Mouse (Mus musculus): ENCODE measurements at regions not wholly inside any gene's neighbourhood (a gene's known extent, or its start where the extent isn't known, plus 50 kb on each side); places are given as distances from the start of the nearest gene placed in this dataset.

DNA sequence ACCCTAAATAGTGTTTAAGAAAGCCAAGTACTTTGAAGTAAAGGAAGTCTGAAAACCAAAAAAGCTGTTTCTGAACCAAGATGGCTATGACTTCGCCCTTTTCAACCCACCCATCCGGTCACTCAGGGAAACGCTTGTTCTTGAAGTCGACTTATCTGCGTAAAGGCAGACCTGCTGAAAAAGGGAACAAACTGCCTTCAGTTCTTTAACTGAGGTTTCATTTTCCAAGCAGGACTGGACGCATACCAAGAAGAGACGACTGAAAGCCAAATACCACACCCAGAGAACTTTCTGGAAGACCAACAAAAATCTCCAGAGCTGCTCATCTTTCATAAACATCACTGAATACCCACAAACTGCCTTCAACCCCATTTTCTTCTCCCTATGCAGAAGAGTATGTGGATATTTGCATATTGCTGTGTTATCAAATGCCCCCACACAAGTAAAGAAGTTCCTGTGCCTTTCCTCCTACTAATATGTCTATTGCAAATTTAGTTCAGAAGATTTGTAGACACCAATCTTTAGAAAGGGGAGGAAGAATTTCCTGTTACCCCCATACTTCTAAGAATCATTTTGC lies 103.5 kb upstream of the Fam3c start:
- Histone ChIP-seq H3K4me1 (replicated peaks; ENCODE audit: control insufficient read depth in 2 of 2, insufficient read depth in 2 of 2, low read length in 1 of 2) (peaks cover 0 to 4% of the 10 kb centered on the region in 2 experiments; a peak in 1 of 4 replicates), H3K9ac (replicated peaks) (no peak overlapping the region), H3K36me3 (replicated peaks; ENCODE audit: control insufficient read depth, insufficient read depth, low read depth) (no peaks in the 10 kb centered on the region), H3K27me3 (ENCODE audit: control insufficient read depth, insufficient read depth, low read length) (no peaks in the 10 kb centered on the region), H3K4me2 (ENCODE audit: low read depth) (peak overlapping the region; percentile 22; the same call in 1 of the 2 replicates), H3K9me3 (ENCODE audit: control insufficient read depth, low read length) (no peaks in the 10 kb centered on the region), H3K27ac (no peak overlapping the region), H3K4me3 (ENCODE audit: insufficient read depth in 1 of 2, low read depth in 2 of 2, low read length in 2 of 2) (no peak overlapping the region)
- ATAC-seq (ENCODE audit: insufficient read depth) (no peak), DNase-seq (ENCODE audit: low read depth in 3 of 3, low spot score in 3 of 3) (no peak)
- 13% methylated on average over 7 of the region's 7 CpGs for WGBS (ENCODE audit: insufficient replicate concordance)
- TF ChIP-seq CTCF (IDR thresholded peaks at IDR 0.05; ENCODE audit: low read depth) (no peak), EP300 (IDR thresholded peaks at IDR 0.05; ENCODE audit: low read depth) (no peak)

DNA sequence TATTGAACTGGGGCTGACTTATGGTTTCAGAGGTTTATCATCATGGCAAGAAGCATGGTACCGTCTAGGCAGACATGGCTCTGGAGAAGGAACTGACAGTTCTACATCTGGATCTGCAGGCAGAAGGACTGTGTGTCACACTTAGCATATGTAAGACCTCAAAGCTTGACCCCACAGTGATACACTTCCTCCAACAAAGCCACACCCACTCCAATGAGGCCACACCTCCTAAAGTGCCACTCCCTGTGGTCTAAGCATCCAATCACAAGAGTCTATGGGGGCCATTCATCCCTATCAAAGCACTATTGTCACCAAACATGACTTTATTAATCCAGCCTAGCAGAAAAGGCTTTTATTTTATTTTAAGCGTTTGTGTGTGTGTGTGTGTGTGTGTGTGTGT lies 96.2 kb upstream of the Fam3c start:
- DNase-seq (ENCODE audit: low read depth in 3 of 3, low spot score in 3 of 3) (no peak), ATAC-seq (ENCODE audit: insufficient read depth) (no peak)
- H3K4me3 ChIP-seq (ENCODE audit: insufficient read depth in 1 of 2, low read depth in 2 of 2, low read length in 2 of 2), result no peak overlapping the region
- H3K27ac ChIP-seq, result no peak overlapping the region
- no peak overlapping the region for H3K4me2 ChIP-seq (ENCODE audit: low read depth)
- WGBS (ENCODE audit: insufficient replicate concordance), result 63% methylated on average over 2 of the region's 2 CpGs
- no peaks in the 10 kb centered on the region for H3K9me3 ChIP-seq (ENCODE audit: control insufficient read depth, low read length)
- H3K27me3 ChIP-seq (ENCODE audit: control insufficient read depth, insufficient read depth, low read length), result no peaks in the 10 kb centered on the region
- H3K9ac ChIP-seq (replicated peaks), result no peak overlapping the region
- H3K4me1 ChIP-seq (replicated peaks; ENCODE audit: control insufficient read depth in 2 of 2, insufficient read depth in 2 of 2, low read length in 1 of 2), result peaks cover 0 to 2% of the 10 kb centered on the region in 2 experiments; a peak in 1 of 4 replicates
- TF ChIP-seq CTCF (IDR thresholded peaks at IDR 0.05; ENCODE audit: low read depth) (no peak), EP300 (IDR thresholded peaks at IDR 0.05; ENCODE audit: low read depth) (no peak)
- no peaks in the 10 kb centered on the region for H3K36me3 ChIP-seq (replicated peaks; ENCODE audit: control insufficient read depth, insufficient read depth, low read depth)

DNA sequence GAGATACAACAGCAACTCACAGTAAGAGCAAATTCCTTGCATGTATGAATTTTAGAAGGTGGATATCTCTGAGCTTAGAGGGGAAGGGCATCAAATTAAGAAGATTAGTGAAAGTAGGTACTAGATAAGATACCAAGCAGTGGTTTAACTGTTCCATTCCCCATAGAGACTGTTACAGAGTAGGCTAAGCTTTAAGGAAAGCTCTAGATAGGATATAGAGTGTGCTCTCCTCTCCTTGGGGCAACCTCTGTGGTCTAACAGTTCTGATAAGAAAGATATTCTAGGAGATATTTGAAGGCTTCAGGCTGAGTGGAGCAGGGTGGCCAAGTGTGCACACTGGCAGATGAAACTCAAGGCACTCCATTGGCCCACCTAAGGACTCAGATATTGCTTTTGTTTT lies 94.5 kb upstream of the Fam3c start:
- H3K36me3 ChIP-seq (replicated peaks; ENCODE audit: control insufficient read depth, insufficient read depth, low read depth), result no peaks in the 10 kb centered on the region
- H3K9me3 ChIP-seq (ENCODE audit: control insufficient read depth, low read length), result no peaks in the 10 kb centered on the region
- no peak overlapping the region for H3K27ac ChIP-seq
- H3K4me1 ChIP-seq (replicated peaks; ENCODE audit: control insufficient read depth in 2 of 2, insufficient read depth in 2 of 2, low read length in 1 of 2), result peaks cover 0 to 2% of the 10 kb centered on the region in 2 experiments; a peak in 1 of 4 replicates
- no peak overlapping the region for H3K4me3 ChIP-seq (ENCODE audit: insufficient read depth in 1 of 2, low read depth in 2 of 2, low read length in 2 of 2)
- no peaks in the 10 kb centered on the region for H3K27me3 ChIP-seq (ENCODE audit: control insufficient read depth, insufficient read depth, low read length)
- DNase-seq (ENCODE audit: low read depth in 3 of 3, low spot score in 3 of 3) (no peak), ATAC-seq (ENCODE audit: insufficient read depth) (no peak)
- no peak overlapping the region for H3K4me2 ChIP-seq (ENCODE audit: low read depth)
- TF ChIP-seq CTCF (IDR thresholded peaks at IDR 0.05; ENCODE audit: low read depth) (no peak), EP300 (IDR thresholded peaks at IDR 0.05; ENCODE audit: low read depth) (no peak)
- no peak overlapping the region for H3K9ac ChIP-seq (replicated peaks)

DNA sequence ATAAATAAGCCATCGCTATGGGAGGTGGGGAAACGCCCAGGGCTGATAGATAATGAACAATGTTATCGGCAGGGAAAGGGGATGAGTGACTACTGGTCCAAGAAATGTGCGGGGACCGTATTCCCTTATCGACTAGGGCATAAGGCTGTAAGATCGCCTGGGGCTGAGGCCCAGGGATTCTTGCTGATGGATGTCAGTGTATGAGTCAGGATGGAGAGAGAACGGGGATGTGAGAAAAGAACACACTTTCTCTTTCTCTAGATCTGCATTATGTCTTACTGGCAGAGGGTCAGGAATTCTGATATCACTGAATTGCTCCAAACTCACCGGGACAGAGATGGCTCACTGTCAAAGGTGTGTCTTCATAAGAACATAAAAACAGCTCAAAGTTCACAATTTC lies 92.9 kb upstream of the Fam3c start:
- H3K4me2 ChIP-seq (ENCODE audit: low read depth), result no peak overlapping the region
- no peak for DNase-seq (ENCODE audit: low read depth in 3 of 3, low spot score in 3 of 3)
- no peaks in the 10 kb centered on the region for H3K36me3 ChIP-seq (replicated peaks; ENCODE audit: control insufficient read depth, insufficient read depth, low read depth)
- WGBS (ENCODE audit: insufficient replicate concordance), result 57% methylated on average over 9 of the region's 9 CpGs
- peaks cover 0 to 2% of the 10 kb centered on the region in 2 experiments; a peak in 1 of 4 replicates for H3K4me1 ChIP-seq (replicated peaks; ENCODE audit: control insufficient read depth in 2 of 2, insufficient read depth in 2 of 2, low read length in 1 of 2)
- H3K9me3 ChIP-seq (ENCODE audit: control insufficient read depth, low read length), result no peaks in the 10 kb centered on the region
- H3K4me3 ChIP-seq (ENCODE audit: insufficient read depth in 1 of 2, low read depth in 2 of 2, low read length in 2 of 2), result no peak overlapping the region
- no peak overlapping the region for H3K9ac ChIP-seq (replicated peaks)
- H3K27me3 ChIP-seq (ENCODE audit: control insufficient read depth, insufficient read depth, low read length), result no peaks in the 10 kb centered on the region
- no peak for TF ChIP-seq CTCF (IDR thresholded peaks at IDR 0.05; ENCODE audit: low read depth)
- TF ChIP-seq EP300 (IDR thresholded peaks at IDR 0.05; ENCODE audit: low read depth), result no peak
- H3K27ac ChIP-seq, result no peak overlapping the region
- ATAC-seq (ENCODE audit: insufficient read depth), result no peak

DNA sequence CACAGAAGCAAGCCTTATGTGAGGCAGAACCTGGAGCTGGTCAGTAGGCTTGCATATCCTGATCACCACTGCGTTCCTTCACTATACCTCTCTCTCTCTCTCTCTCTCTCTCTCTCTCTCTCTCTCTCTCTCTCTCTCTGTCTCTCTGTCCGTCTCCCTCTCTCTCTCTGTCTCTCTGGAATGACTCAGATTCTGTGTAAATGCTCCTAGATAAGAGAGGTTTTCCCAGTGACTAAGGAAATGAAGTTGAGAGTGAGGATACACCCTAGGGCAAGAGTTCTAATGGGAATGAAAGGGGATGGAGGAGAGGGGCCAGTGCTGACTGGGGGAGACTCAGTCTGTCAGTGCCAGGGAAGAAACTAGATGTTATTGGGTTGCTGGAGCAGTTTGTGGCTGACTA lies 91.6 kb upstream of the Fam3c start:
- Histone ChIP-seq H3K27me3 (ENCODE audit: control insufficient read depth, insufficient read depth, low read length) (no peaks in the 10 kb centered on the region), H3K9ac (replicated peaks) (no peak overlapping the region), H3K27ac (no peak overlapping the region), H3K4me2 (ENCODE audit: low read depth) (no peak overlapping the region), H3K36me3 (replicated peaks; ENCODE audit: control insufficient read depth, insufficient read depth, low read depth) (no peaks in the 10 kb centered on the region), H3K4me1 (replicated peaks; ENCODE audit: control insufficient read depth in 2 of 2, insufficient read depth in 2 of 2, low read length in 1 of 2) (peaks cover 0 to 2% of the 10 kb centered on the region in 2 experiments; a peak in 1 of 4 replicates), H3K9me3 (ENCODE audit: control insufficient read depth, low read length) (no peaks in the 10 kb centered on the region), H3K4me3 (ENCODE audit: insufficient read depth in 1 of 2, low read depth in 2 of 2, low read length in 2 of 2) (no peak overlapping the region)
- DNase-seq (ENCODE audit: low read depth in 3 of 3, low spot score in 3 of 3) (no peak), ATAC-seq (ENCODE audit: insufficient read depth) (no peak)
- no peak for TF ChIP-seq EP300 (IDR thresholded peaks at IDR 0.05; ENCODE audit: low read depth)
- TF ChIP-seq CTCF (IDR thresholded peaks at IDR 0.05; ENCODE audit: low read depth), result no peak
- 72% methylated on average over 2 of the region's 2 CpGs for WGBS (ENCODE audit: insufficient replicate concordance)
